Mouse (Mus musculus): Measurements from ENCODE around the gene Atg7.

Gene Atg7

DNA sequence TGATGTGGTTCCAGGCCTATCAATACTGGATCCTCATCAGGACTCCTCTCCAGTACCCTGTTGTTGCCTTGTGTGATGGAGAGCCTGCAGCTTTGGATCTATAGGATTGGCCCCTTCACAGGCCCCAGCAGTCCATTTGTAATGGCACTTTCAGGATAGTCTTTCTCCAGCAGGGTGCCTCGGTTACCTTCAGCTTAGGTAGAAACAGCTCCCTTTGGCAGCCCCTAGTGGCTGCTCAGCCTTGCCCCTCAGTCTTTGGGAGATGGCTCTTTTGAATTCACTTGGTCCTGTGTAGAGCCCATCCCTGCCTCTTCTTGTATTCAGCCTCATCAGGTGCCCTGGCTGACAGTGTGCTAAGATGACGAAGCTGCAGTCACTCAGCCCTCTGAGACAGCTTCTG is 184.0 kb downstream of the Atg7 start:
- DNase-seq: no peak

DNA sequence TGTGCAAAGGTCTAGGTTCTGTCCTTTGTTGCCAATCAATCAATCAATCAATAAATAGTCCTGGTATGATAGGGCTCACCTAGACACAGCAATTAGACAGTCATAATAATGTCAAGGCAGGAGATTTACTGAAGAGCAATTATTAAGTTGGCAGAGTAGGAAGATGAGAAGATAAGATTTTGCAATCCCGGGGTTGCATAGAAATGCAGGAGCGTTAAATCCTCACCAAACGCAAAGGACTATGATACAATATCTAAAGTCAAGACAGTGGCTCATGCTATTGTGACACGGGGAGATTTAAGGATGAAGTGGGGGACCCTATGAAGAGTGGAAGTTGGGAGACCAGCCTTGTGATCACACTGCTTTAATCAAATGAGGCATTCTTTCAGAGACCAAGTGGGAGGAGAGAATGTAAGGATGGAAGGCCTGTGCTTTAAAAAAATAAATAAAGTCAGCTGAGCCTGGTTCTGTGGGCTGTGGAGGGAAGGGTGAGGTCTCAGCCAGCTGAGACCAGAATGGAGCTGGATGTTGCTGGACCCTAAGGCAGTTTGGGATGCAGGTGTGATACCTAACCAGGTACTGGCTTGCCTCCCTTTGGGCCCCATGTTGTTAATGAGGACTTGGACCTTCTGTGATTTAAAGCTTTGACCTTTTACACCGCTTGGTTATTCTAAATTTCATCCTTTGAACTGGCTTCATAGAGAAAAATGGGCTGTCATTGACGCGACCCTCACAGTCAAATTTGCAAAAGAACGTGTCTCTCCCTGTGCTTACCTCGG is 187.0 kb downstream of the Atg7 start:
- DNase-seq: no peak

DNA sequence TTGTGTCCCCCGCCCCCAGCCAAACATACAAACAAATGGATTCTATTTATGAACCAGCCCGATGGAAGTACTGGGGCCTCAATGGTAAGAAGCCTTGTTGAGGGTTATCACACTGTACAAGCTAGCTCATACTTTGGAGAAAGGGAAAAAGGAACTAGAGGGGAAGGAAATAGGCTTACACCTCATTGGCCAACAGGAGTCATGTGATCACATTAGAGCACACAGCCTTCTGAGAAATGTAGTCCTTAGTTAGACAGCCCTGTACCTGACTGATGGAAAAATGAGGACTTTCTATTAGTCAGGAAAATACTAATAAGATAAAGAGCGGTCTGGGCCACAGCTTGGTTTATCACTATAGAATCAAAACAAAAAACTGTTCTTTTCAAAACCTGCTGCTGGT is 188.9 kb downstream of the Atg7 start:
- DNase-seq: no peak

DNA sequence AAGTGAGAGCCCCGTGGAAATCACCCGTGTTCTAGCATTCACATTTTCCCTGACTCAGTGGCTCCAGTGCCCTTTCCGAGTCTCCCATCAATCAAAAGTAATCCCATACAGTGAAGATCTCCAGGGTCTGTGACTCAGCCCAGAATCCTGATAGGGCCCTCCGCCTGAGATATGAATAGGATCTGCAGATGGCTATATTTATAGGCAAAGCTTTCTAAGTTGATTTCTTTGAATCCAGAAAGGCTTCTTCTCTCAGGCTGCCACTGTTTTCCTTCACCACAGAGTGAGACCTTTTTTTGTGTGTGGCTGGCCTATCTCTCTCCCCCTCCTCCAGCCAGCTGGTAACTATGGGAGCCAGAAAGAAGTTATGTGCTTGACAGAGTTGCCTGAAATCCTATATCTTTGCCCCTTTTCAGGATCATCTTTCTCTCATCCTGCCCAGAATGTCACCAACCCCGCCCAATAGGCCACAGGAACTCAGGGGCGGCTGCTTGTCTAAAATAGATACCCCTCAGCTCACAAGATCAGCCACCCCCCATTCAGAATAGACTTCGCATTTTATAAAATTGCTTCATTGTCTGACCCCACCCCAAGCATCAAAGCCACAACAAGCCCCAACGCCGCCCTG is 190.3 kb downstream of the Atg7 start:
- DNase-seq: no peak

DNA sequence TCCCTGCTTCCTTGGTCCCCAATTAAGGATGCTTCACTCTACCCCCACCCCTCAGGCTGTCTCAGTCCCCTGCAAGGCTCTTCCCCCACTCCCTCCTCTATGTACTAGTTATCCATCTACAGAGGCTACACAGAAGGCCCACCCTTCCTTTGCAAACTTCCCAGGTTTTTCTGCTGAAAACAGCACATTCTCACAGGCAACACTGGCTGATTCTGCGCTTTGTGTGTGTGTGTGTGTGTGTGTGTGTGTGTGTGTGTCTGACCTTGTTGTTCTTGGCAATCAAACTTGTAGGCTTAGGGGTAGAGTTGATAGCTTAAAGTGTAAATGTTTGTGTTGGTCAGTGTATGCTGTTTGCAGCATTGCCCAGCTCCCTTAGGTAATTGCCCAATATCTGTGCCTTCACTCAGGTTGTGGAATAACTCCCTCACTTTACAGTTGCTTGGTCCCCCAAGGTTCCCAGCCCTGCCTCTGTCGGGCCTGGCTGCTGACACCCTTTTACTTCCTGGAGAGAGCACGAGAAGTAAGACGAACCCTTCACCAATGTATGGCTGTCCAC is 191.0 kb downstream of the Atg7 start:
- no peak for DNase-seq

DNA sequence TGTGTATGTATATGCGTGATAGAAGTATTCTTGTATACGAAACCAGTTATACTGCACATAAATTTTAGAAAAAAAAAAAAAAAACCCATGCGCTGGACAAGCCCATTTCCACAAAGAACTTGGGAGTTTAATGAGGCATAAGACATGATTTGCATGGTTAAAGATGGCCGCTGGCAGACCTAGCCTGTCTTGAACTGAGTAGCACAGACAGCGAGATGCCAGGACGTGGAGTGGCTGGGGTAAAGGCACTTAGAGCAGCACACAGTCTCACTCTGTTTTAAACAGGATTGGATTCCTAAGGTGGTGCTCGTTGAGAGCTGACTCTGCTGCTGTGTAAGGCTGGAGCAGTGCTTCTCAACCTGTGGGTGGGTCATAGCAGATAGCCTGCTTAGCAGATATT is 192.4 kb downstream of the Atg7 start:
- no peak for DNase-seq

DNA sequence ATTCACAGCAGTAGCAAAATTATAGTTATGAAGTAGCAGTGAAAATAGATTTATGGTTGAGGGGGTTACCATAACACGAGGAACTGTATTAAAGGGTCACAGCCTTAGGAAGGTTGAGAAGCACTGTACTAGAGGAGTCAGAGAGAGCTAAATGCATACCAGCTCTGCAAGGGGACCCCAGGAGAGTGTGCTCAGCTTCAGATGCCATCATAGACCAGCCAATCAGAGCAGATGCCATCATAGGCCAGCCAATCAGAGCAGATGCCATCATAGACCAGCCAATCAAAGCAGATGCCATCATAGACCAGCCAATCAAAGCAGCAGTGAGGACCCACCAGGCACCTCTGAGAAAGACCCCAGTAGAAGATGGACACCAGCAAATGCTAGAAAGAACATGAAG is 192.9 kb downstream of the Atg7 start:
- no peak for DNase-seq

DNA sequence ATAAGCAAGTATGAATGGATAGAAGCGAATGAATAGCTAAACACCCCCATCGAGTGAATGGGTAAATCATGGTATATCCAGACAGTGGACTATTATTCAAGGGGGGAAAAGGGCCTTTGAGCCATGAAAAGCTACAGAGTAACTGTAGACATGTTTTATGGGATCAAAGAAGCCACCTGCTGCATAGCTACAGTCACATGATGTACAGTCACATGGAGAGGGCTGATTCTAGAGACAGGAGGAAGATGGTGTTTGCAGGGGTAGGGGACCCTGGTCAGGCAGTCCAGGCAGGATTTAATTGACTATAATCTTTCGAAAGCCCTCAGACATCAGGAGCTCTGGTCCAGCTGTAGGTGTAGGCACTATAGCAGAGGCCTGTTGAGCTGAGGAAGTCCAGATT is 193.5 kb downstream of the Atg7 start:
- DNase-seq: no peak

DNA sequence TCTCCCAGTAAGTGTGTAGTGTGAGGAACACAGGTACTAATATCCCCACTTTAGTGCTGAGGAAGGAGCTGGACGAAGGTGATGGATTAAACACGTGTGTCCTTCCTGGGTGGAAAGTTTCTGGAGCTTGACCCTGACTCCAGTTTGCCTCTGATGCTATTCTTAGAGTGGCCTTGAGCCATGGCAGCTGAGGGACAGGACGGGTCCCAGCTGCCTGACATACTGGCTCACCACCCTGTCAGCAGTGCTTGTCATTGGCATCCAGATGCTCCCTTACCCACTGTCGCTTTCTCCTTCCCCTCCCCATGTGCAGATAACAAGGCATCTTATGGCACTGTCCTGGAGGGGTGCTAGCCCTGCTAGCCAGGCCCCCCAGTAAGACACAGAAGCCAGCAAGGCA is 196.0 kb downstream of the Atg7 start:
- no peak for DNase-seq

DNA sequence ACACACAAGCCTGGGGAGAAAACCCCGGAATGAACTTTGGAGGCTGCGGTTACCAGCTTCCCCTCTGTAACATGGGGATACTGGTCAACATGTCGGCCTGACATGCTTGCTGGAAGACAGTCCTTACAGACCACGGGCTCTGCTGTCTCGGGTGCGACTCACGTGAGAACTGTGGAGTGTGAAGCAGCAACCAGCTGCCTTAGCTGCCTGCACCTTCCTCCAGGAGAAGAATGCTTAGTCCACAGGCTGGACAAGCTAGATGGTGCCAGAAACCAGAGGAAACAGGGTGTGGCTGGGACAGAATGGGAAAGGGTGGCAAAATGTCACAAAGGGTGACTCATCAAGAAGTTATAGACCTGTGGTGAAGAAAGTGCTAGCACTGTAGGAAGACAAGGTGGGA is 197.1 kb downstream of the Atg7 start:
- DNase-seq: no peak

DNA sequence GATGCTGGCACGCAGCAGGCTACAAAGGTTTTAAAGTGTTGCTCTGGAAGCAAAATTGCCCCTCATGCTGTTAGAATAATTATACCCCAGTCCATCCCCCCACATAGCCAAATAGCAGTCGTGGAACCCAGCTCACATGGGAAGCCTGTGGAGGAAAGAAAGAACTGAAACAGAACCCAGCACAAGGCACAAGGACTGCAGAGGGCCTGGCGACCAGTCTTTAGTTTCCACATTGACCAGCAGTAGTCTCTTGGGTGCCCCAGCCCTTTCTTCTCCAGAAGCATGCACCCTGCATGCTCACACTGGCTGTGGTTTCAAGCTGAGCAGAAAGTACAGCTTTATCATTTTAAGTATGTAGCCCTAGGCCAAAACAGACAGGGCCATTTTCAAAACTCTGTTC is 199.2 kb downstream of the Atg7 start:
- no peak for DNase-seq

DNA sequence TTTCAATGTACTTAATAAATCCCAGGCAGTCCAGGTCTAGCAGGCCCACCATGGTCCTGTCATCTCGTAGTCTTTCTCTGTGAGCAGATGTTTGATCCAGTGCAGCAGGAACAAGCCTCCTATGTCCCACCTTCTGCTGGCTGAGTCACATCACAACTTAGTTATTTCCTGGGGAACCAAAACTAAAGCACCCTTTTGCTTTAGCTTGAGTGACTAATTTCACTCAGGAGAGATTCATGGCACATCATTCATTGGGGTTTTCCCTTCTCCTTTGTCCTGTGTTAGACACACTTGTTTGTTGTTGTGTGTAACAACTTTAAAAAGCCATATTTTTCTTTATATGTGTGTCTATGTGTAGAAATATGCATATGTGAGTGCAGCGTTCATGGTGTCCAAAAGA is 200.0 kb downstream of the Atg7 start:
- no peak for DNase-seq

DNA sequence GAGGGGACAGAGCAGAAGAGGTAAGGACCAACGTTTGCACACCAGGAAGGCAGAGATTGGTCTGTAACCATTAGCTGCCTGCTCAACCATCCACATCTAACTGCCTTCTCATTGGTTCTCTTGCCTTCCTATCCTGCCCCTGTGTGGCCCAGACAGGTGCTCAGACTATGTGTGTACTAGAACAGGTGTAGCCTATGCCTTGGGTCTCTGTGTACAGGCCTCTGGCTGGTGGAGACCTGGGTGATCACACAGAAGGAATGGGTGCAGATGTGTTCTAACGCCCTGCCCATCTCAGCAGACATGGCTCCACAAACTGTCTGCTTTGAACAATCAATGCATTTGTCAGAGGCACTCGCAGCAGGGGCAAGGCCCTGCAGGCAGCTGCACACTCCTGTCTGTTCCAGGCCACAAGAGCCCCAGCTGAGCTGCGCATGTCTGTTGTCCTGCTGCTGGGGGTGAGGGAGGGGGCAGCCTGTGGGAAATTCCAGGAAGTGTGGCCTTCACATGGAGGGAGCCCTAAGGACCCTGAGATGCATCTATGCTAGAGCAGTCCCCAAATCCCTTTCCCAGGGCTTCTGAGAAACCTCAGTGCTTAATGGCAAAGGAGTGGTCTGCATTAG is 203.4 kb downstream of the Atg7 start:
- DNase-seq: no peak

DNA sequence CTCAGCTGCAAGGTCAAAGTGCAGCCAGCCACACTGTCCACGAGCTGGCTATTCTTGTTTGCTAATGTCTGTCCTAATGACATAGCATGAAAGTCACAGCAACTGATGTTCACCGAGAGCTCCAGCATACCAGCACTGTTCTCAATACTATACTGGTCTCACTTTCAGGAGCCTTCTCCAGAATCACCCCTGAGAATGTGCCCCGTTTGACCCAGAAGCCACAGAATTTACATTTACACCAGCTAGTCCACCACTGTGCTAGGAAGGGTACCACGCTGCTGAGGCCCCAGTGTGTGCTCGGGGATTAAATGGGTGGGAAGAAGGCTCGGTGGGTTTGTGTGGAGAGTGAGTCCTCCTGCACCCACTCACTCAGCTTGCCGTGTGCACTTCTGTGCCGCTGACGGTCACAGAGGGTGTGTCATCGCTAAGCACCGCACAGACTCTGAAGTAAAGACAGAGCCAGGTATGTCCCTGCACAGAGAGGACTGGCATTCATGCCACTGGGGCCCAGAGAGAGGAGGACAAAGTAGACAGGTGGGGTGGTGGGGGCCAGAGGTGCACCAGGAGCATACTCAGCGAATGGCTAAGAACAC is 204.8 kb downstream of the Atg7 start:
- no peak for DNase-seq

DNA sequence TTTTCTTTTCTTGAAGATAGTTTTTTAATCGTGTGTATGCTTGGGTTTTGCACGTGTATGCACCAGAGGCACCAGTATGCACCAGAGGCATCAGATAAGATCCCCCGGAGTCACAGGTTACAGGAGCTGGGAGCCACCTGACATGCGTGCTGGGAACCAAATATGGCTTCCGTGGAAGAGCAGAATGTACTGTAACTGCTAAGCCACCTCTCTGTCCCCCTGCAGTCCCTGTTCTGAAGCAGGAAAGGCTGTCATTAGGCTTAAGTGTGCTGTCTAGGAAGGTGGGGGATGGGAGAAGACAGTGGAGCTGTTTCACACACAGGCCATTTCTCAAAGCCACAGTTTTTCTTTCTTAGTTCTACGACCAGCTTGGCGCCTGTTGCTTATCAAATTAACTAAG is 205.9 kb downstream of the Atg7 start:
- DNase-seq: no peak

DNA sequence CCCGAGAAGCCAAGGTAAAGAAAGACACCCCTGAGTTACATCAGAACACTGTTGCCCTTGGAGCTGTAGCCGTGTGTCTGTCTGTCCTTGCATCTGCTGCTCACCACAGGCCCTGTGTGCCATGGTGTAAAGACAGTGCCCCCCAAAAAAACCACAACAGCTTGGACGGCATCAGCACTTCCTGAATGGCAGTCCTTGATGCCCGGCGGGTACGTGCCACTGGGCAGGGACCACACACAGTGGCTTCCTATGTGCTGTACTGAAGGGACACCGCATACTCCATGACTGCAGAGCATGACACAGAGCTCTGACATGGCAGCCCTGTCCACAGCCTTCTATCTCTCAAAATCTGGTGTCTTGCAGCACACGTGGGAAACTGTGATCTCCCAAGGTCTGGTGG is 206.9 kb downstream of the Atg7 start:
- DNase-seq: no peak

DNA sequence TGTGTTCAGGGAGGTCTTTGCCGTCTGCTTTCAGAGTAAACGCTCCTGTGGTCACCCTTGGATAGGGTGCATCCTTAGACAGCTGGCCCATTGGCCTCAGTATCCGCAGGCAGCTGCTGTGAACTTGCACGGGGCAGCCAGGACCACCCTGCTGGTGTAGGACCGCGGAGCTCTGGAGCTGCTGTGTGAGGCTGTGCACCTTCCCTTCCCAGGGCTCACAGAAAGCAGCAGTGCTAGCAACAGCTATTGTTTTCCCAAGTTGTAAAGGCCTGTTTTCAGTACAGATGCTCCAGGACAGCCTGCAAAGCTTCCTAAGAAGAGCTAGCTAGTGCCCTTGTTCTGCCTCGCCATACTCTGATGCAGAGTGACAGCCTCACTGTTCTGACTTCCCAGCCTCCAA is 208.8 kb downstream of the Atg7 start:
- DNase-seq: no peak

DNA sequence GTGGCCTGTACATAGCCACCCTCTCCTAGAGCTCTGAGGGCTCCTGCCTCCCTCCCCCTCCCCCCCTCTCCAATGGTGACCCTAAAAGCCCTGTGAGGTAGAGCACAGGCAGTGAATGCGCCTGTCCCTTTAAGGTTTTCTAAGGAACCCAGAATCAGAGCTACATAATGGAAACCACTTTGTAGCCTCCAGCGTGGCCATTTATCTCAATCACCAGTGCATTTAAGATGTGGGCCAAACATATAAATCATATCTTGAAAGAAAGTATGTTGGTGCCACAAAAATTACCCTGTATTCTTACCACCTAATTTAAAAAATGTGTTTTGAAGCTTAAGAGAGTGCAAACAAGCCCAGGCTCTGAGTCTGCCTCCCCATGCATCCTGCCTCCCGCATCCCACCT is 209.8 kb downstream of the Atg7 start:
- no peak for DNase-seq

DNA sequence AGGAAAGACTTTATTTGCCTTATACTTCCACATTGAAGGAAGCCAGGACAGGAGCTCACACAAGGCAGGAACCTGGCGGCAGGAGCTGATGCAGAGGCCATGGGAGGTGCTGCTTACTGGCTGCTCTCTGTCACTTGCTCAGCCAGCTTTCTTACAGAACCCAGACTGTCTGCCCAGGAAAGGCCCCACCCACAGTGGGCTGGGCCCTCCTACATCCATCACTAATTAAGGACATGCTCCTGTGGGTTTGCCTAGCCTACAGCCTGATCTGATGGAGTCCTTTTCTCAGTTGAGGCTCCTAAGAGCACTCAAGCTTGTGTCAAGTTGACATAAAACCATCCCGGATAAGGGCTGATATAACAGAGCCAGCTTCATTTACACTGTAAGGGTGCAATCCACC is 211.5 kb downstream of the Atg7 start:
- DNase-seq: no peak

DNA sequence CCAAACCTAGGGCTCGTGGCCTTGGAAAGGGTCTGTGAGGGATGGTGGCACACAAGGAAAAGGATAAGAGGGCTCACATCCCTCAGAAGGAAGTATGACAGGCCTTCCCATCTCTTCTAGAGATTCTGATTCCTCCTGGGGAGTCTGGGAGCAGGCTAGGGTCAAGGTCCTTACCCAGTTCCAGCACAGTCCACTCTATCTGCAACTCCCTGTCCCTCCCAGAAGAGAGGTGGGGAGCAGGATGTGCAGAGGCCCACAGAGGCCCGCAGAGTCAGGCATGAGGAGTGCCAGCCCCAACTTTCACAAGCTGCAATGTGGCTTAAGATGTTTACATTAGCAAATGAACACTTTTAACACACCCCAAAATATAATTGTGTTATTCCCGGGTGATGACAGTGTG is 212.7 kb downstream of the Atg7 start:
- DNase-seq: no peak

DNA sequence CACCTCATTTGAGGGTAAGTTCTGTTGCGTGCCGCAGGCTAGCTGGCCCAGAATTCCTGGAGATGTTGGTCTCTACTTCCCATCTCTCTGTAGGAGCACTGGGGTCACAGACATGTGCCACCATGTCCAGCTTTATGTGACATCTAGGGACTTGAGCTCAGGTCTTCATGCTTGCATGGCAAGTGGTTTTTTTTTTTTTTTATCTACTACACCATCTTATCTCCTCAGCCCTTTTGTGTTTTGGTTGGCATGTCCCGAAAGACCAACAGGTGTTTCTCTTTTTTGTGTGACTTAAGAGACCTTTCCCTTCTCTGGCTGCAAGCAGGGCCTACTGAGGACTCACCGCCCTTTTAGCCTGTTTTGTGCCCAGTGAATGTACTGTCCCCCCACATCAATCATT is 213.6 kb downstream of the Atg7 start:
- DNase-seq: no peak

DNA sequence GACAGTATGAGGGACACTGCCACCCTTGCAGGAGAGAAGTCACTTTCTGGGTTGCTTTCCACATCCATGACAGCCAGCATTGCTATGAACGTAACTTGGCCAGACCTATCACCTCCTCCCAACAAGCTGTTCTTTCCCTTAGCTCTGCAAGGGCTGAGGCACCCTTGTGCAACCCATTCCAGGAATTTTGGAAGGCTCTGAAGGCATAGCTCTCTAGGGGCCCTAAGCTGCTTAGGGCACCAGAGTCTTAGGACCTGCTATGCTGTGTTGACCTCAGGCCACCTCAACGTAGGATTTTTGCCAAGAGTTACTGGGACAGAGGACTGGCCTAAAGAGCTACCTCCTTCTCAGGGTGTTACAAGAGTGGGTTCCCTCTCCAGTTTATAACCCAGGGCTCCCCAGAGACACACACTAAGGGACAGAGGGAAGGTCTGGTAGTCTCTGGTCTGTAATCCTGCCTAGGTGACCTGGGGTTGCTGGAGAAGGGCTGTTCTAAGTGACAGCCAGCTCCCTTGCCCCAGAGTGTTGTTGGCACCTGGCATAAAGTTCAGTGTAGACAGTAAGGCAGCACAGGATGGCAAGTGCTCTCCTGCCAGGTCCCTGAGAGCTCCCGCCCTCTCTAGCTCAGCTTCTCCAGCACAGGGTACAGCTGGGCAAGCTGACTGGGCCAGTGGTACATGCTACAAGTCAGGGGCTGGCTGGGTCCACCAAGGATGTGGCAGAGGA is 215.3 kb downstream of the Atg7 start:
- DNase-seq: no peak

DNA sequence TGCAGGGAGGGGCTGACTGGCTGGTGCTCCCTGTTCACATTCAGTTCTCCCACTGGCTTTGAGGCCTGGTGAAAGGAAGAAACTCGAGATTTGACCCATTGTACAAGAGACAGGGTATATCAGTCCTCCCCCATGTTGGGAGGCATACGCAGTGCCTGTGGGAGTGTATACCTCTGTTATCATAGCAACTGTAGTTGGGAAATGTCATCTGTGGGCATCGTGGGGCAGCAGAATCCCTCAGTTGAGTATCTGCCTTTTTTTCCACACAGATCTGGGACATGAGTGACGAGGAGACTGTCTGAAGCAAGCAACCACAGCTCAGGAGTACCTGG is 215.8 kb downstream of the Atg7 start:
- no peak for DNase-seq

Measured in thymus, postnatal 4 days (tissue).